Mouse (Mus musculus): ENCODE measurements around the gene Cep97.

DNA sequence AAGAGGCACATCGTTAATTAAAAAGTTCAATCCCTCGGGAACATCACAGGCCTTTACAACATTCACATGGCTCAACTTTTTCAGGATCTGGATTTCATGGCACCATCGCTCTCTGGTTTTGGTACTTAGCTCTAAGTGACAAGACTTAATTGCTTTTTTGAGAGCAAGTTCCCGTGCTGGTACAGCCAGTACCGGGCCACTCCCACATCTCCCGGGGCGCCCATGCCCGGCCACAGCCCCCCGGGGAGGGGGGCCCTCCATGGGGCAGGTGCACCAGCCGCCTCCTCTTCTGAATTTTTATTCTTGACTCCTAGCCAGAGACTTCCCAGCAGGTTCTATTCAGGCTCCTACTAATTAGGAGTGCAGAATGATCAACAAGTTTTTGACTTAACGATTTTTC lies 50.4 kb downstream of the Cep97 start:
- TF ChIP-seq CTCF (IDR thresholded peaks at IDR 0.05; ENCODE audit: low read depth, low read length): no peak
- TF ChIP-seq GATA2 (IDR thresholded peaks at IDR 0.05; ENCODE audit: borderline replicate concordance, low read depth, low read length): no peak
